Mouse (Mus musculus) adrenal gland, postnatal 25 days (tissue): ENCODE results near the gene 1700029P11Rik. TPM values are rescaled to one million over a fixed set of nuclear protein-coding genes. Genes with fewer than 3 reads are reported as not detected.
A peak's percentile ranks its signal among the peaks of the same experiment; 100 is the strongest.

Experiments
- DNase-seq: peaks from one replicate; pipeline ENCODE4 v3.0.0; 2021; ENCODE audit warnings: mixed read lengths
- long read RNA-seq: library from polyadenylated mRNA; stranded (forward); transcript quantifications from one replicate; pipeline ENCODE4 v2.0.0, GENCODE M21; 2021
- total RNA-seq: library from RNA; stranded (reverse); gene quantifications from 2 replicates; pipeline ENCODE4 v1.2.3, GENCODE M21; 2021

1700029P11Rik gene
- total RNA-seq: not detected in 2 replicates
- long read RNA-seq: 0 reads

DNA sequence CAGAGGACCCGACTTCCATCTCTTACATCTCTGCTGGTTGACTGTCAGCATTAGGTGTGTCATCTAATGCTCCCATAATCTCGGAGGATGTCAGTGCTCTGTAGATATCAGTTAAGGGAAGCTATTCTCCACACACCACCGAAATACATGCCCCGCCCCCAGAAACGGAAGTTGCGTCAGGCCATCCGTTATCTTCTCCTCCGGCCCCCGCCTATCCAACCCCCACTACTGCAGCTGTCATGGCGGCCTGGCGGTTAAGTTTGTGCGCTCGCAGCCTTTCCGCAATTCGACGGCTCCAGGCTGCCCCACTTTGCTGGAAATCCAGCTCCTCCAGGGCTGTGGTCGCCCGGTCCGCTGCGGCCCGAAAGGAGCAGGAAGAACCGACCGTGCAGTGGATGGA lies at the start of gene 1700029P11Rik:
Gene 1700029P11Rik, plus strand, starts transcription at position 220 of the 400 bp plus-strand sequence.
- DNase-seq: no peak

- no peak for DNase-seq
Observed at GRCm38 (mm10) chr15:81932951-81933470, 47.3 kb upstream of the 1700029P11Rik start.

DNA sequence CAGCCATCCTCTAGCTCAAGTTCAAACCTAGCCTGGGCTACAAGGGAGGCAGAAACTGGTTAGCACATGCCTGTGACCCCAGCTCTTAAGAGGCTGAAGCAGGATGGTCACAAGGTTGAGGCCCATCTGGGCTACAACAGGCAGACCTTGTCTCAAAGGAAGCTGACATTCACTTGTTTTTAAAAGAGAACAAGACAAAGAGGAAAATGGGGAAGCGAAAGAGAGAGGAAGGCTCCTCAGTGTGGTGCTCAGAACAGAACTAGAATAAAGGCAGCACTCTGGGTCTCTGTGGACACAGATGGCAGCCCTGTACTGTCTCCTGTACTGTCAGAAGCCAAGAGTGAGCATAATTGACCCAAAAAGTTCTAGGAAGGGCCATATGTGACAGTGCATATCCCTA lies 46.4 kb upstream of the 1700029P11Rik start:
- DNase-seq: no peak

DNA sequence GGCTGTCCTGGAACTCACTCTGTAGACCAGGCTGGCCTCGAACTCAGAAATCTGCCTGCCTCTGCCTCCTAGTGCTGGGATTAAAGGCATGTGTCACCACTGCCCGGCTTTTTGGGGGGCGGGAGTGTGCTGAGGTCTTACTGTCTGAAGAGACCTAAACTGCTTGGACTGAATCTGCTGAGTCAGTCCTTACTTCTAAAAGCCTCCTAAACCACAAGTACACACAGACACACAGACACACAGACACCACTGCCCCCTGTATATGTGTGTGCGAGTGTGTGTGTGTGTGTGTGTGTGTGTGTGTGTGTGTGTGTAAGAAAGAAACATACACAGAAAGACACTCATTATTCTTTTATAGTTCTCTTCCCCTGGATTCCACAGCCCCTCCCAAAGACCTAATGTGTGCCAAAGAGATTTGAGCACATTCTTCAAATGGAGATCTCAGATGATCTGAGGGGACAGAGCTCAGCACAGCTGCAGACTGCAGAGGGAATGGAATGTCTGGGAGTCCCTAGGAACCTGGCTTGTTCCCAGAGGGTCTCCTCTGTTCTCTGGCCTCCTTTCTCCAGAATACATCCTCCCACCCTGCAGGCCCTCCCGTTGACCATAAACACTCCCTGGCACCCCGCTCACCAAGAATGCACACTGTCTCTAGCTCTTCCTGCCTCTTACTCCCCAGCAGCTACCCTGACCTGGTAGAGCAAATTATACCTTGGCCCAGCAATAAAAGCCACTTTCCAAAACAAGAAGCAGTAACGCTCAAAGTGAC lies 44.3 kb upstream of the 1700029P11Rik start:
- DNase-seq: no peak

DNA sequence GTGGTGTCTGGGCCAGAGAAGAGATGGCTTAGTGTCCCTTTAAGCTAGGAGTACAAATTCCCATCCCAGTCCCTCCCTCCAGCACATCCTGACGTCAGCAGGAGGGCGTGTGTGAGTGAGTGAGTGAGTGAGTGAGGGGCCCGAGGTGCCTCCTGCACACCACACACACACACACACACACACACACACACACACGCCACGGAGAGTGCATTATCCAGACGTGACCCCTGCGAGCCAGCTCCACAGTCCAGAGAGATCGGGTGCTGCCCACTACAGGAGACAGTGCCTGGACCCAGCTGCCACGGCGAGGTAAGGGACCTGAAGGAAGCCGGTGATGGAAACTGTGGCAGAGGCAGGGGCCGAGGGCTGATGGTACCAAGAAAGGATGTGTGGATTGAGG lies 43.7 kb upstream of the 1700029P11Rik start, which contains the start of gene Csdc2:
Gene Csdc2, plus strand, starts transcription at position 81 of the 400 bp plus-strand sequence.
- DNase-seq: peak; percentile 61

DNA sequence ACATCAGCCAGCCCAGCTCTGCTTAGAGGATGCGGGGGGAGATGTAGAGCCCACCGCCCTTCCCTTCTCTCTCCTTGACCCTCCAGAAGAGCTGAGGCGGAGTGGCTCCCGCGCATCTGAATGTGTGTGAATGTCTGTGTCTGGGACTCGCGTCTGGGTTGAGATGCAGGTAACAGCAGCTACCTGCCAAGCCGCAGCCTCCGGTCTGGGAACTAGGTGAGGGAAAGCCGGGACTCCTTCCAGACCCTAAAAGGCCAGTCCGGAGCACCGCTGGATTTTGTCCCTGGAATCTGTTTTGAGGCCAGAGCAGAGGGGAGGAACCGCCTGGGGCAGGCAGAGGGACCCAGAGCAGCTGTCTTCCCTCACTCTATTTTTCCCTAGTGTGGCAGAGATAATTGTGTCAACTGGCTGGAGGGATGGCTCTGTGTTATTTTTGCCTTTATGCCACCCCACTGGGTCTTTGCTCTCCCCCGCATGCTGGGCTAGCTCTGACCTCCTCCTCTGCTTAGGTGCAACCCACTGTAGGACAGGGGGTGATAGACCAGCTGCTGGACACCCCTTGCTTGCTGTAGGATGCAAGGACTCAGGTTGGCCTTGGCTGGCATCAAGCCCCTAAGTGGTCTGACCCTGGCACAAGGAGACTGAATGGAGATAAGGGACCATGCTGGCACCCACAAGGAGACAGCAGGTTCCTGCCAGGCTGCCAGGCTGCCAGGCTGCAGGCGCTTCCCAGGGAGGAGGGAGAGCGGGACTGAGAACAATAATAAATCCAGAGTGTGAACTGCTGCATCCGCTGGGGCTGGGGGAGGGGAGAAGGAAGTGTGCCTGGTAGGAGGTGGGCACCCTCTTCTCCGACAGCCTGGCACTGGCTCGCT lies 43.0 kb upstream of the 1700029P11Rik start:
- peak; percentile 53 for DNase-seq

DNA sequence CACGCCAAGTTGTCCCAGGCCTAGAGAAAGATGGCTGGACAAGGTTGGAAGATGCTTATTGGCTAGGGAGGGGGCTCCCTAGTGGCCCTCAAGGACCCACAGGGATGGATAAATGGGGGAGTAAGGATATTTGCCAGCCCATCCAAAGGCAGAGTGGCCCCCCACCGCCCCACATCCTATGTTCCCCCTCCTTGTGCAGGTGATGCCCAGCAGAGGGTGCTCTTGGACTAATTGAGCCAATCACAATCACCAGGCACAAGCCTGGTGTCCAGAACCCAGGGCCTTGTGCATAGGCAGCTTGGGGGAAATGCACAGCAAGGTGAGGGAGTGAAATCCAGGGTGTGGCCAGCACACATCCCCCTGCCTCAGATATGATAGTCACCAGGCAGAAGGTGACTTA lies 42.1 kb upstream of the 1700029P11Rik start:
- DNase-seq: peak; percentile 64

DNA sequence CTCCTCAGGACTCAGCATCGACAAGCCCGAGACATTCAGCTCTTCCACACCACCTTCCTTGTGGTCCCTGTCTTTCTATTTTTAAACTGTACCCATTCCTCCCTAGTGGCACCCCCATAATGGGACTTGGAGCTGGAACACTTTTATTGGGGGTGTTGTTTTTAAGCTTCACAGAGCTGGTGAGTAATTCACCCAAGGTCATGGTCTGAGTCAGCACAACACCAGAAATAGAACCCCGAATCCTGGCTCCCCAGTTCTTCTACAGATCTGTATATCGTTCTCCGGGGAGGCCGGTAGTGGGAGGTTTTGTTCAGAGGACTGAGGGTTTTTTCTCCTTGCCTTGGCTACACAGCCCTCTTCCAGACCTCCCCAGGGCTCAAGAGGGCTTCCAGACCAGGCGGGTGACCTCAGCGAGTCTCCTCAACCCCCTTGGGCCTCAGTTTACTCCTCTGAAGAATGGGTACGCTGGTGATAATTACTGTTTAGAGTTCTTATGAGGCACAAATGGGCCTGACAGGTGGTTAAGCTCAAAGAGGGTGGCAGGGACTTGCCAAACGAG lies 41.1 kb upstream of the 1700029P11Rik start:
- peak; percentile 41 for DNase-seq

DNA sequence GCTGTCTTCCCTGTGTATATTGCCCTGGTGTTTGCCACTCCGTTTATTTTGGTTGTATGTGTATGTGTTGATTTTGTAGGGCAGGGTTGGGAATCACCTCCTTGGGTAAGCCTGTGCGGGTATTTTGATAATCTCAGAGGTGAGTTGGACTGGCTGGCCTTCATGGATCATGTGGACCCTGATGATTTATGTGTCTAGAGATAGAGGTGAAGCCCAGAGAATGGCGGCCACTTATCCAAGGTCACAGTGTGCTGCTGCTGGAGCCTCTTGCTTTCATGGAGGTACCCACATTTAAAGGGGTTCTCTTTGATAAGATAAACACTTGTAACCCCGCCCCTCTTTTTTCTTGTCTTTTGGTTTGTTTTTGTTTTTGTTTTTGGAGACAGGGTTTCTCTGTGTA lies 40.6 kb upstream of the 1700029P11Rik start:
- no peak for DNase-seq

- DNase-seq: no peak
Observed at GRCm38 (mm10) chr15:81940219-81940618, 40.1 kb upstream of the 1700029P11Rik start.

DNA sequence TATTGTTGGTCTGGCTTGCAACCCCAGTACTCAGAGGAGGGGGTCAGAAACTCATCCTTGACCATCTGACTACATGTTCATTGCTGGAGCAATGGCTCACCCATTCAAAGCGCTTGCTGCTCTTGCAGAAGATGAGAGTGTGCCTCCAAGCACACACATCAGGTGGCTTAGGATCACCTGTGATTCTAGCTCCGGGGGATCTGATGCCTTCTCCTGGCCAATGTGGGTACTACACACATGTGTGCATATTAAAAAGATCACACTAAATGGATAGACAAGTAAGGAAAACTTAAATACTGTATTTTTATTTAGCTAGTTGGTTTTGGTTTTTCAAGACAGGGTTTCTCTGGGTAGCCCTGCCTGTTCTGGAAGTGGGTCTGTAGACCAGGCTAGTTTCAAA lies 39.3 kb upstream of the 1700029P11Rik start:
- DNase-seq: no peak

- DNase-seq: no peak
Observed at GRCm38 (mm10) chr15:81943176-81943749, 37.1 kb upstream of the 1700029P11Rik start.

DNA sequence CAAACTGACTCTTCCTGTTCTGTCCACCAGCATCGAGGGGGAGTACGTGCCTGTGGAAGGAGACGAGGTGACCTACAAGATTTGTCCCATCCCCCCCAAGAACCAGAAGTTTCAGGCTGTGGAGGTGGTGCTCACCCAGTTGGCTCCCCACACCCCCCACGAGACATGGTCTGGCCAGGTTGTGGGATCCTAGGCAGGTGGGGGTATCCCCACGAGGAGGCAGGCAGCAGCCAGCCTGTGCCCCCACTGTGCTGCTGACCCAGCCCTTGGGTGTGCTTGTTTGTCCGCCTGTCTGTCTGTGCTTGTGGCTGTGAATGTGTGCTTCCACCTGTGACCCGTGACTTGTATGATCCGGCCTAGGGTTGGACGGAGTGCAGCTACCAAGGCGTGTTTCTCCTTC lies 31.3 kb upstream of the 1700029P11Rik start:
- DNase-seq: no peak

DNA sequence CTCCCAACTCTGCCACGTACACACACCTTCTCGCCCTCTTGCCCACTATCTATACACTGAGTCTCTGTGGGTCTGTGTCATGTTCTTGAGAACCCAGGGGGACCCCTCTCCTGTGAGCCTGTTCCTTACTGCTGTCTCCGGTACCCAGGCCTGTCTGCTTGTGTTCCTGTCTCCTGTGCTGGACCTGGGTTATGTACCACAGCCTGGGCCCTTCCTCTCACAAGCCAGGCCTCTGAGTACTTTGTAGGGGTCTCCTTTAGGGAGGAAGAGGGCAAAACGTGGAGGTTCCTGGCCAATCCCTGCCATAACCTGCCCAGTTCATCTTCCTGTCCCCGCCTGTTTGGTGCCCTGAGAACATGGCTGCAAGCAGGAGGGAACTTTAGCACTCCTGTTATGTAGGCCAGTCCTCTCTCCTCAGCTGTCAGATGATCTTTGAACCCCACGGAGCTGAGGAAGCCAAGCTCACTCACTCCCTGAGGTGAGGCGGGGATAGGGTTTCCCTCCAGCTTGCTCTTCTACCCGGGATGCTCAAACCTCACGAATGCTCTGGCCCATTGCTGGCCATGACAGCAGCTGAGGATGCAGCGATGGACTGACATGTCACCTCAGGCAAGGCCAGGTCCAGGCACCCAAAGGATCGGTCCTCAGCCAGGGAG lies 30.7 kb upstream of the 1700029P11Rik start:
- DNase-seq: no peak

DNA sequence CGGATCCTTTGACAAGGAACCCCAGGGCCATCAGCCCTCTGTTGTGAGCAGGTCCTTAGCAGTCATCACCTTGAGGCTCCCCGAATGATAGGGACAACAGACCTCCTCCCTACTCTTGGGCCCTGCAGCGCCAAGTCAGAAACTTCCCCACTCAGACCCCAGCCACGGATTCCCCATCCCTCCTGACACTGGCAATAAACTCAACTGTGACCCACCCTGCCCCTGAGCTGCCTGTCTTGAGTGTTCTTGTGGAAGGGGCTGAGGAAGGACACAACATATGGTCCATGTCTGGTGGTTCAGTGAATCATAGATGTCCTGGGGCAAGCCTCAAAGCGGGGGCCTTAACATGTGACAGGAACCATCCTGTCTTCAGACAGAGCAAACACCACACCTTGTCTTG lies 29.6 kb upstream of the 1700029P11Rik start:
- no peak for DNase-seq

GRCm38 (mm10) chr15:81951159-81951558 lies 29.2 kb upstream of the 1700029P11Rik start:
- no peak for DNase-seq

GRCm38 (mm10) chr15:81952310-81952709 lies 28.0 kb upstream of the 1700029P11Rik start:
- DNase-seq: no peak

- no peak for DNase-seq
Observed at GRCm38 (mm10) chr15:81954151-81954583, 26.2 kb upstream of the 1700029P11Rik start.

DNA sequence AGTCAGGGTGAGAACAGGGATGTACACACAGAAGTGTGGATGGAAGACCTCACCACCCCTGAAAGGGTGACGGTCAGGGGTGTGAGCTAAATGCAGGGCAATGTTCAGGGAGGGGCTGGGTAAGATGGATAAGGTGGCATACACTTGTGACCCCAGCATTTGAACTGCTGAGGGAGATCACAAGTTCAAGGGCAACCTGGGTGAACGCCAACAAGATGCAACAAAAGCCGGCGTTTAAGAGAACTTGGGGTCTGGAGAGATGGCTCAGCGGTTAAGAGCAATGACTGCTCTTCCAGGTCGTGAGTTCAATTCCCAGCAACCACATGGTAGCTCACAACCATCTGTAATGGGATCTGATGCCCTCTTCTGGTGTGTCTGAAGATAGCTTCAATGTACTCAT lies 25.6 kb upstream of the 1700029P11Rik start:
- no peak for DNase-seq

- DNase-seq: no peak
Observed at GRCm38 (mm10) chr15:81955414-81955813, 24.9 kb upstream of the 1700029P11Rik start.

- DNase-seq: peak; percentile 58
Observed at GRCm38 (mm10) chr15:81956457-81956856, 23.9 kb upstream of the 1700029P11Rik start.

DNA sequence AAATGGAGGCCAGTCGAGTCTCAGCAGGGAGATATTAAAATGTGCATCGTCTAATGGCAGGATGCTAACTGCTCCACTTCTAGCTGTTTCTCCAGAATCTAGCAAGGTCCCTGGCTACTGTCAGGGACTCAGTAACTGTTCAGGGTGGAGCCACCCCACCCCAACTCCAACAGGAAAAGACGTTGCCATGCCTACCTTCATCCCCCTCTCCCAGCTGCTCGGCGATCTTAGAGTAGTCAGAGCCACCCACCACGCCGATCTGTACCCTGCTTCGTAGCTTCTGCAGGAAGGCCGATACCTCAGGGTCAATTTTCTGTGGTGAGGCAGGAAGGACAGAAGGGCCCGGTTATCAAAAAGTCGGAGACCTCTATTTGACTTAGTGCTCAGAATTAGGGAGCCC lies 22.7 kb upstream of the 1700029P11Rik start:
- no peak for DNase-seq
